Mouse (Mus musculus) hindbrain, embryonic 11.5 days (tissue): ENCODE data around the gene Rab11fip3. TPM values are rescaled to one million over a fixed set of nuclear protein-coding genes. Genes with fewer than 3 reads are reported as not detected.

ENCODE experiments used
- ATAC-seq: fragments of 200-750 bp; cut with Nextera tagmentation; 2 replicates; pipeline ENCODE4 v1.8.0; 2017; ENCODE audit warnings: mild to moderate bottlenecking, moderate TSS enrichment, moderate library complexity; ENCODE audit not compliant: low FRiP score
- DNase-seq: peaks from one replicate; pipeline ENCODE4 v3.0.0-alpha.2; 2015; ENCODE audit warnings: low spot score
- H3K27ac ChIP-seq: fragments of 300-500 bp; sonication (generic); 2 replicates; pipeline ENCODE4 v1.5.1; 2014; ENCODE audit warnings: mild to moderate bottlenecking, low read depth, low read length
- H3K27me3 ChIP-seq: fragments of 300-500 bp; sonication (generic); 2 replicates; pipeline ENCODE4 v1.6.1; 2014; ENCODE audit warnings: mild to moderate bottlenecking, low read length, moderate library complexity, mixed read lengths; ENCODE audit not compliant: control insufficient read depth, insufficient read depth
- H3K36me3 ChIP-seq: fragments of 300-500 bp; sonication (generic); 2 replicates; pipeline ENCODE4 v1.6.1; 2014; ENCODE audit warnings: mild to moderate bottlenecking, low read length, moderate library complexity, mixed read lengths; ENCODE audit not compliant: control insufficient read depth, insufficient read depth
- H3K4me1 ChIP-seq: fragments of 300-500 bp; sonication (generic); replicated peaks from 2 replicates; pipeline ENCODE4 v1.6.1; 2014; ENCODE audit warnings: low read length, mixed read lengths; ENCODE audit not compliant: control insufficient read depth, insufficient read depth
- H3K4me2 ChIP-seq: fragments of 300-500 bp; sonication (generic); replicated peaks from 2 replicates; pipeline ENCODE4 v1.6.1; 2014; ENCODE audit warnings: mild to moderate bottlenecking, low read depth, low read length
- H3K4me3 ChIP-seq: fragments of 300-500 bp; sonication (generic); 2 replicates; pipeline ENCODE4 v1.5.1; 2014; ENCODE audit warnings: low read depth, low read length
- H3K9ac ChIP-seq: fragments of 300-500 bp; sonication (generic); 2 replicates; pipeline ENCODE4 v1.6.1; 2014; ENCODE audit warnings: low read depth, low read length
- H3K9me3 ChIP-seq: fragments of 300-500 bp; sonication (generic); 2 replicates; pipeline ENCODE4 v1.6.1; 2016; ENCODE audit warnings: low read length; ENCODE audit not compliant: control insufficient read depth
- WGBS: fragments of 180-500 bp; shearing (Covaris S2); extraction: QIAGEN DNeasy Blood & Tissue Kit; methylation state at CpG from one replicate; pipeline ENCODE4 v1.1.7; 2014; 5-methylcytosine and 5-hydroxymethylcytosine counted together
- polyA plus RNA-seq: library from polyadenylated mRNA; unstranded; fragments of >200 nt; fragmentation: Nextera tagmentation; extraction: Ambion mirVana; gene quantifications from 2 replicates; pipeline ENCODE4 v1.2.1, GENCODE M21; 2014

Gene Rab11fip3
- polyA plus RNA-seq, 1 experiment from 2014 or later, result 20.4 TPM

DNA sequence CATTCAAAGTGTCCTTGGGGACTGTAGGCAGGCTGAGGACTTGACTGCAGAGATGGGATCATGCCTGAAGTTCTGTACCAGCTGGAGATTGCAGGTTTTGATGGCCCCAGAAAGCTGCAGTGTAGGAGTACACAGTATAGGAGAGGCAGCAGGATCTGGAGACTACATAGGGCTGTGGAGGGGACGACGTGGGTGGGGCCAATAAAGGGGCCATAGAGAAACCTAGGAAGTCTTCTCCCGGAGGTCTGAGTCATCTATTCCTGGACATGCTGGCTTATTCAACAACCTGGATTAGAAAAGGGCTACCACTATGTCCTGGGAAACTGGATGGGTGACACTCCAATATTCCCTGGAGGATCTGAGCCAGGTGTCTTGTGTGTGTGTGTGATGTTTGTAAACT, 113.6 kb downstream of the Rab11fip3 start:
- 84% methylated on average over 3 of the region's 3 CpGs for WGBS
- Histone ChIP-seq H3K4me1 (peaks cover 3% of the 10 kb centered on the region; the same call in 1 of the 2 replicates), H3K27me3 (peaks cover 26% of the 10 kb centered on the region), H3K4me3 (no peak overlapping the region), H3K27ac (no peak overlapping the region), H3K9ac (no peak overlapping the region), H3K4me2 (no peak overlapping the region), H3K36me3 (0 out of 2 replicates have a peak, but pooled peaks cover 6% of the 10 kb centered on the region), H3K9me3 (no peaks in the 10 kb centered on the region)
- DNase-seq, result no peak
- ATAC-seq, result no peak

DNA sequence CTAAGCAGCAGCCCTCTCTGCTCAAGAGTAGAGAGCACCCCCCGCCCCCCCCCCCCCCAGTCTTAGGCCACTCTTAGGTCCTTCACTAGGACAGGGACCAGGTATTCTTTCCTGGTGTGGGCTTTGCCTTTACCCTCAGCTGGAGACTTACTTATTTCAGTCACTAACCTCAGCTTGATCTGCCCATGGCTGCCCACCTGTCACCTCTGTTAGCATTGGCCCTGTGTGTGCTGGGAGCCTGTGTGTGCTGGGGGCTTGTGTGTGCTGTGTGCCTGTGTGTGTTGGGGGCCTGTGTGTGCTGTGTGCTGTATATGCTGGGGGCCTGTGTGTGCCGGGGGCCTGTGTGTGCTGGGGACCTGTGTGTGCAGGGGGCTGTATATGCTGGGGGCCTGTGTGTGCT, 114.7 kb downstream of the Rab11fip3 start:
- Histone ChIP-seq H3K4me3 (no peak overlapping the region), H3K4me1 (peaks cover 3% of the 10 kb centered on the region; the same call in 1 of the 2 replicates), H3K27me3 (peaks cover 35% of the 10 kb centered on the region), H3K9me3 (no peaks in the 10 kb centered on the region), H3K4me2 (no peak overlapping the region), H3K27ac (no peak overlapping the region), H3K36me3 (0 out of 2 replicates have a peak, but pooled peaks cover 4% of the 10 kb centered on the region), H3K9ac (no peak overlapping the region)
- 96% methylated on average over 2 of the region's 2 CpGs for WGBS
- DNase-seq, result no peak
- no peak for ATAC-seq

DNA sequence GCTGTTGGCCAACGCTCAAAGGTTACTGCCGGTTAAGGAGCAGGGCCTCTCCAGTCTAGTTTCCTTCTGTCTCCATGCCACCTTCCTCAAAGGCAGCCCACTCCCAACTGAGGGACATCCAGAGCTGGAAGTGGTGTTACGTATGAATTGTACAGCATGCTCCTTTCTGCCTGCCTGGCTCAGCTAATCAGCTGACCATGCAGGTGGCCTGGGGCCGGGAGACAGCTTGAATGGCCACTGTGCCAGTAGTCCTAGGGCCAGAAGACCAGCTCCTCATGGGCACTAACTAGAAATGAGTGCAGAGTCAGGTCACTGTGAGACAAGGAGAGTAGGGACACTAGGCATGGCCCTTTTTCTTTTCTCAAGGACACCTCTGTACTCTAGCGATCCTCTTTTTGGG, 116.2 kb downstream of the Rab11fip3 start:
- Histone ChIP-seq H3K27me3 (peaks cover 35% of the 10 kb centered on the region), H3K27ac (no peak overlapping the region), H3K4me2 (no peak overlapping the region), H3K4me1 (peaks cover 3% of the 10 kb centered on the region; the same call in 1 of the 2 replicates), H3K4me3 (no peak overlapping the region), H3K36me3 (no peaks in the 10 kb centered on the region), H3K9me3 (no peaks in the 10 kb centered on the region), H3K9ac (no peak overlapping the region)
- 83% methylated on average over 5 of the region's 5 CpGs for WGBS
- ATAC-seq (no peak), DNase-seq (no peak)

DNA sequence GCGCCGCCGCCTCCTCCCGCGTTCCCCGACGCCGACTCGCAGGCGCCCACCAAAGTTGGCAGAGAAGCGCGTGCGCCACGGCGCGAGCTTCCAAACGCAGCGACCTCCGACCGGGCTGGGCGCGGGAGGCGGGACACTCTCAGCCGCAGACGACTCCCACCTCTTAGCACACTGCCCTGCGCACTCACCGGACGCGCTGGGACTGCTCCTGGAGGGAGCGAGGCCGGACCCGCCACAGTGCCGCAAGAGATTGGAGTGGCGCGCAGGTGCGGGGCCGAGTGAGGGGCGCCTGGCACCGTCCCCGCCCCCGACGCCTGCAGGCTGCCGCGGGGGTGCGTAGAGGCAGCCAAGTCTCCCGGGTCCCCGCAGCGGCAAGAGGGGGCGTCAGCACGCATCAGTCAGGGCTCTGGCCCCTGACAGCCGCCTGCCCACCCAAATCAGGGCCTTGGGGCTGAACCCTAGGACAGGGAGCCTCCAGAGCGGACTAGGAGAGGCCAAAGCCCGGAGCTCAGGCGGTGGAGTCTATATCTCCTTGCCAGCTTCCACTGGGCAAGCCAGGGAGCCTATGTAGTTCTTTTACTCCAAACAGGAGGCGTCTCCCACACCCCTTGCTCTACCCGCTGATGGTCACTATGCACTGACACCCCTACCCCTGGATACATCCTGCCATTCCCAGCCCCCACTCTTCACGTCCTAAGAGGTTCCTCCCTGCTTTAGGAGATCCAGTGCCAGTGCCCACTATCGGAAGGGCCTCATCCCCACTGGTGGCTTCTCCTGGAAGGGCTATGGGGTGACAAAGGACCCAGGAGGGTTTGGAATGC, 117.3 kb downstream of the Rab11fip3 start, which contains the start of gene A930017K11Rik:
TSS of gene A930017K11Rik (minus strand) at position 763 of the 821 bp plus-strand sequence.
- Histone ChIP-seq H3K9ac (no peak within 1 kb of the TSS), H3K4me1 (peaks cover 3% of the 10 kb centered on the region; the same call in 1 of the 2 replicates), H3K9me3 (no peaks in the 10 kb centered on the region), H3K27me3 (peaks cover 35% of the 10 kb centered on the region), H3K4me3 (peak within 1 kb of the TSS; percentile 31), H3K36me3 (no peaks in the 10 kb centered on the region), H3K4me2 (peak within 1 kb of the TSS; percentile 52), H3K27ac (no peak within 1 kb of the TSS)
- DNase-seq (peak; percentile 33), ATAC-seq (no peak)
- 2% methylated on average over 58 of the region's 58 CpGs for WGBS

DNA sequence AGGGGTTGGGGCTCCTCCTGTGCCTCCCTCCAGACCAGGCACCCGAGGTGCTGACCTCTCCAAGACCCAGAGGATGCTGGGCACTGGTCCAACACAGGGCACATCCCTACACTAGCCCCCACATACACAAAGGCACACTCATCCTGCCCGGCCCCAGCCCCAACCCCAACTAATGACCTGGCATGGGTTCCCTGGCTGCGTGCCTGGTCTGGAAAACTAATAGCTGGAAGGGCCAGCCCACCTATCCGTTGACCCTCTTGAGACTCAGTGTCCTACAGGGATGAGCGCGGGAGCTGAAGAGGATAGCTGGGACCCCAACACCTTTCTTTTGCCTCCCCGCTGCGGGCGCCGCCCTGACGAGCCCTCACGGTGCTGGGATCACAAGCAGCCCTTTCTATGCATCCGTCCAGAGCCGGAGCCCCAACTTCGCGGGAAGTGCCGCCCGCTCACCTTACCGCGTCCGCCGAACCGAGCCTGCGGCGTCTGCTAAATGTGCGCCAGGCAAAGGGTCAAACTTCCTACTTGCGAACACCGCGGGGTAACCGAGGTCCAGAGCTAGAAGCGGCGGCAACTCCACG, 118.0 kb downstream of the Rab11fip3 start:
- DNase-seq (peak; percentile 15), ATAC-seq (no peak)
- Histone ChIP-seq H3K9ac (no peak overlapping the region), H3K9me3 (no peaks in the 10 kb centered on the region), H3K27me3 (peaks cover 35% of the 10 kb centered on the region), H3K27ac (no peak overlapping the region), H3K36me3 (no peaks in the 10 kb centered on the region), H3K4me1 (peaks cover 3% of the 10 kb centered on the region; the same call in 1 of the 2 replicates), H3K4me2 (peak overlapping the region; percentile 52), H3K4me3 (peak overlapping the region; percentile 31)
- under 1% methylated on average over 33 of the region's 33 CpGs for WGBS

DNA sequence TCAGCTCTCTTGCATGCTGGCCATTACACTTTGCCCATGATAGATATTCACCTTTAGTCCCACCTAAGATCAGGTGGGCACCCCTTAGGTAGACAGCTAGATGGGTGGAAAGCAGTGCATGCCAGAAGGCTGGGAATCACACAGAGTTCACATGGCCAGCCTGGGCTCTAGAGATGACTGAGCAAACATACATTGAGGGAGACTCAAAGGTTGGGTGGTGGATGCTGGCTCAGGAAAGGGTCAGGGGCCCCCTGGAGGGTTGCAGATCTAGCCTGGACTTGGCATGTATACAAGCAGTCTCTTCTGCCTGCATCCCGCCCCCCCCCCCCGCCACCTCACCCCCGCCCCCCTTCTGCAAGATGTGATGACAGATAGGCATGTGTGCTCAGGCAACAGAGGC, 118.6 kb downstream of the Rab11fip3 start:
- Histone ChIP-seq H3K4me2 (no peak overlapping the region), H3K9me3 (no peaks in the 10 kb centered on the region), H3K27ac (no peak overlapping the region), H3K9ac (no peak overlapping the region), H3K4me3 (no peak overlapping the region), H3K4me1 (peaks cover 3% of the 10 kb centered on the region; the same call in 1 of the 2 replicates), H3K27me3 (peaks cover 35% of the 10 kb centered on the region), H3K36me3 (no peaks in the 10 kb centered on the region)
- DNase-seq, result no peak
- no peak for ATAC-seq
- WGBS, result 7% methylated on average over 3 of the region's 3 CpGs

DNA sequence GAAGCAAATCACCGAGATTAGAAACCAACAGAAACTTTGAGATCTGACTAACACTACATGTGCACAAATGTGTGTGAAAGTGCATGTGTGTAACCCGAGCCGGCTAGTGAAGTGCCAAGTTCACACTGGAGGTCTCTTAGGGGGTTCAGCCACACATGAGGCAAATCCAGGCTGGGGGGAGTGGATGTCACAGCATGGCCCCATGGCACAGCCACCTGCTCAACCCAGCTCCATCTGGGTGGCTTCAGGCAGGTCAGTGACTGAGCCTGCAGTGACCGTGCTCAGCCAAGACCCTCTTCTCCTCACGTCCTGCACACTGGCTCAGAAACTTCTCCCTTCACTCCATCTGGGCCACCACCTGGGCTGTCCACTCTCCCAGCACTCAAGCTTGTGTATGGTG, 119.4 kb downstream of the Rab11fip3 start:
- ATAC-seq, result no peak
- WGBS, result 75% methylated on average over 5 of the region's 5 CpGs
- H3K27me3 ChIP-seq, result peaks cover 35% of the 10 kb centered on the region

DNA sequence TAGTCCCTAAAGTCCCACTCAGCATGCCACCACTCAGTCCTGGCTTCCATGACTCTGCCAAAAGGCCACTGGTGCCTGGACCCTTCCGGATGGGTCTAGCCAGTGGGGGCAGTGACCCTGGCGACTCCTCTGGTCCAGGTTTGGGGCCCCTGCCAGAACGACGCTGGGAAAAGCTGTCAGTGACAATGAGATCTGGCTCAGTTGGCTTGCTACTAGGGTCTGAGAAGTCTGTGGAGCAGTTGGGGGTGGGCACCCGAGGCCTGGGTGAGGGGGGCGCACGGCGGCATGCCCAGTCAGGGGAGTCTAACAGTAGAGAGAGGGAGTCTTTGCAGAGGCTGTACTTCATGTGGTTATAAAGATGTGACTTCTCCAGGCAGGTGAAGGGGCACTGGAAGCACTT, 121.3 kb downstream of the Rab11fip3 start:
- no peak for DNase-seq
- H3K9me3 ChIP-seq, result no peaks in the 10 kb centered on the region
- H3K27me3 ChIP-seq, result peaks cover 32% of the 10 kb centered on the region
- no peak overlapping the region for H3K9ac ChIP-seq
- WGBS, result 83% methylated on average over 8 of the region's 8 CpGs
- no peak for ATAC-seq
- H3K4me1 ChIP-seq, result peaks cover 5% of the 10 kb centered on the region; the same call in 1 of the 2 replicates
- H3K4me3 ChIP-seq, result no peak overlapping the region
- H3K27ac ChIP-seq, result no peak overlapping the region
- no peaks in the 10 kb centered on the region for H3K36me3 ChIP-seq
- no peak overlapping the region for H3K4me2 ChIP-seq

More for the DNA sequence above, 119.4 kb downstream of the Rab11fip3 start:
- Histone ChIP-seq H3K9me3 (no peaks in the 10 kb centered on the region), H3K9ac (no peak overlapping the region), H3K27ac (no peak overlapping the region), H3K4me1 (peaks cover 5% of the 10 kb centered on the region; the same call in 1 of the 2 replicates), H3K4me3 (no peak overlapping the region), H3K4me2 (no peak overlapping the region), H3K36me3 (no peaks in the 10 kb centered on the region)
- DNase-seq, result no peak
